Mouse (Mus musculus) hindbrain, embryonic 12.5 days (tissue): Measurements from ENCODE around the gene Spred1. TPM values are rescaled to one million over a fixed set of nuclear protein-coding genes. Genes with fewer than 3 reads are reported as not detected.

ENCODE experiments used
- ATAC-seq: fragments of 200-750 bp; cut with Nextera tagmentation; 2 replicates; pipeline ENCODE4 v1.8.0; 2017; ENCODE audit warnings: moderate TSS enrichment; ENCODE audit not compliant: low FRiP score
- H3K27ac ChIP-seq: fragments of 300-500 bp; sonication (generic); 2 replicates; pipeline ENCODE4 v1.5.1; 2016; ENCODE audit warnings: mild to moderate bottlenecking
- H3K27me3 ChIP-seq: fragments of 300-500 bp; sonication (generic); 2 replicates; pipeline ENCODE4 v1.6.1; 2016; ENCODE audit warnings: mild to moderate bottlenecking
- H3K36me3 ChIP-seq: fragments of 300-500 bp; sonication (generic); 2 replicates; pipeline ENCODE4 v1.6.1; 2016; ENCODE audit warnings: mild to moderate bottlenecking
- H3K4me1 ChIP-seq: fragments of 300-500 bp; sonication (generic); 2 replicates; pipeline ENCODE4 v1.6.1; 2016
- H3K4me2 ChIP-seq: fragments of 300-500 bp; sonication (generic); replicated peaks from 2 replicates; pipeline ENCODE4 v1.6.1; 2016; ENCODE audit warnings: mild to moderate bottlenecking
- H3K4me3 ChIP-seq: fragments of 300-500 bp; sonication (generic); 2 replicates; pipeline ENCODE4 v1.5.1; 2016; ENCODE audit warnings: mild to moderate bottlenecking
- H3K9ac ChIP-seq: fragments of 300-500 bp; sonication (generic); 2 replicates; pipeline ENCODE4 v1.6.1; 2016; ENCODE audit warnings: mild to moderate bottlenecking, moderate library complexity
- H3K9me3 ChIP-seq: fragments of 300-500 bp; sonication (generic); replicated peaks from 2 replicates; pipeline ENCODE4 v1.6.1; 2016; ENCODE audit warnings: mild to moderate bottlenecking
- WGBS: fragments of 180-500 bp; shearing (Covaris S2); methylation state at CpG from one replicate; pipeline ENCODE4 v1.1.7; 2016; 5-methylcytosine and 5-hydroxymethylcytosine counted together
- polyA plus RNA-seq: library from polyadenylated mRNA; unstranded; fragments of >200 nt; fragmentation: Nextera tagmentation; extraction: Ambion mirVana; gene quantifications from 2 replicates; pipeline ENCODE4 v1.2.1, GENCODE M21; 2016

Spred1 gene
- polyA plus RNA-seq, 1 experiment from 2014 or later, result 23.4 TPM

GRCm38 (mm10) chr2:117200869-117201338 lies 79.7 kb downstream of the Spred1 start:
- Histone ChIP-seq H3K27me3 (no peaks in the 10 kb centered on the region), H3K4me1 (peaks cover 19% of the 10 kb centered on the region), H3K36me3 (no peaks in the 10 kb centered on the region), H3K27ac (no peak overlapping the region), H3K4me2 (no peak overlapping the region), H3K9ac (no peak overlapping the region), H3K4me3 (no peak overlapping the region), H3K9me3 (no peaks in the 10 kb centered on the region)
- no peak for ATAC-seq
- 30% methylated on average over 9 of the region's 9 CpGs for WGBS

DNA sequence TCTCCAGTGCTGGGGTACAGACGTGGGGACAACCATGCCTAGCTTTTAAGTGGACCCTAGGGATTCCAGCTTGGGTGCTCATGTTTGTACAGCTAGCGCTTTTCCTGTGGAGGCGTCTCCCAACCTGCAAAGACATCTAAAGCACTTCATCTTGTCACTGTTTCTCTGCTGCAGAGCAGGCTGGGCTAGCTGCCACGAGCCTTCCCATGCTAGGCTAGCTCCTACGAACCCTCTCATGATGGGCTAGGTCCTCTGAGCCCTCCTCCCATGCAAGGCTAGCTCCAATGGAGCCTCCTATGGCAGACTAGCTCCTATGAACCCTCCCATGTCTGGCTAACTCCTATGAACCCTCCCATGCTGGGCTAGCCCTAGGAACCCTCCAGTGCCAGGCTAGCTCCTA lies 82.2 kb downstream of the Spred1 start:
- no peak overlapping the region for H3K27ac ChIP-seq
- no peak overlapping the region for H3K4me3 ChIP-seq
- no peaks in the 10 kb centered on the region for H3K27me3 ChIP-seq
- WGBS, result 68% methylated on average over 5 of the region's 5 CpGs
- no peak overlapping the region for H3K4me2 ChIP-seq
- H3K4me1 ChIP-seq, result peaks cover 19% of the 10 kb centered on the region
- H3K9me3 ChIP-seq, result no peaks in the 10 kb centered on the region
- H3K36me3 ChIP-seq, result no peaks in the 10 kb centered on the region
- no peak for ATAC-seq
- H3K9ac ChIP-seq, result no peak overlapping the region

GRCm38 (mm10) chr2:117204534-117204933 lies 83.4 kb downstream of the Spred1 start:
- WGBS, result 55% methylated on average over 3 of the region's 3 CpGs
- Histone ChIP-seq H3K4me1 (peaks cover 19% of the 10 kb centered on the region), H3K27ac (no peak overlapping the region), H3K4me2 (no peak overlapping the region), H3K27me3 (no peaks in the 10 kb centered on the region), H3K9me3 (no peaks in the 10 kb centered on the region), H3K9ac (no peak overlapping the region), H3K36me3 (no peaks in the 10 kb centered on the region), H3K4me3 (no peak overlapping the region)
- no peak for ATAC-seq

- Histone ChIP-seq H3K27me3 (no peaks in the 10 kb centered on the region), H3K9me3 (no peaks in the 10 kb centered on the region), H3K4me3 (no peak overlapping the region), H3K9ac (no peak overlapping the region), H3K36me3 (no peaks in the 10 kb centered on the region), H3K4me1 (peaks cover 16% of the 10 kb centered on the region), H3K27ac (no peak overlapping the region), H3K4me2 (no peak overlapping the region)
- no peak for ATAC-seq
- WGBS, result 72% methylated on average over 6 of the region's 6 CpGs
Observed at GRCm38 (mm10) chr2:117205066-117205465, 83.9 kb downstream of the Spred1 start.

GRCm38 (mm10) chr2:117210416-117211085 lies 89.4 kb downstream of the Spred1 start:
- Histone ChIP-seq H3K4me3 (no peak overlapping the region), H3K9ac (no peak overlapping the region), H3K9me3 (no peaks in the 10 kb centered on the region), H3K27me3 (no peaks in the 10 kb centered on the region), H3K4me1 (peaks cover 8% of the 10 kb centered on the region), H3K36me3 (no peaks in the 10 kb centered on the region), H3K4me2 (peak overlapping the region; percentile 34), H3K27ac (peak overlapping the region; percentile 41; the same call in 1 of the 2 replicates)
- WGBS, result 4% methylated on average over 6 of the region's 6 CpGs
- peak; percentile 99 for ATAC-seq

DNA sequence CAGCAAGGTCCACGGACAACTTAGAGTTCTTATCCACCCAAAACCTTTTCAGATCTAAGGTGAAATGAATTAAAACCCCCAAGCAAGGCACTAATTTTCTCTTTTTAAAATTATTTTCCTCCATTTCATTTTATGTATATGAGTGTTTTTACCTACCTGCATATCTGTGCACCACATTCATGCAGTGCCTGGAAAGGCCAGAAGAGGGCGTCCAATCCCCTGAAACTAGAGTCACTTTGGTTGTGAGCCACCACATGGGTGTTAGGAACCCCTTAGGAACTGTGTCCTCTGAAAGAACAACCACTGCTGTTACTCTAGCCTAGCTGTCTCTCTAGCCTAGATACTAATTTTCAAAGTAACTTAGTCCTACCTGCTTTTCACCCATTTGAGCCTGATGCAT lies 95.0 kb downstream of the Spred1 start:
- Histone ChIP-seq H3K27me3 (no peaks in the 10 kb centered on the region), H3K4me3 (no peak overlapping the region), H3K27ac (no peak overlapping the region), H3K36me3 (no peaks in the 10 kb centered on the region), H3K9me3 (no peaks in the 10 kb centered on the region), H3K4me1 (peaks cover 6% of the 10 kb centered on the region), H3K4me2 (no peak overlapping the region), H3K9ac (no peak overlapping the region)
- ATAC-seq, result no peak
- 58% methylated on average over 2 of the region's 2 CpGs for WGBS

DNA sequence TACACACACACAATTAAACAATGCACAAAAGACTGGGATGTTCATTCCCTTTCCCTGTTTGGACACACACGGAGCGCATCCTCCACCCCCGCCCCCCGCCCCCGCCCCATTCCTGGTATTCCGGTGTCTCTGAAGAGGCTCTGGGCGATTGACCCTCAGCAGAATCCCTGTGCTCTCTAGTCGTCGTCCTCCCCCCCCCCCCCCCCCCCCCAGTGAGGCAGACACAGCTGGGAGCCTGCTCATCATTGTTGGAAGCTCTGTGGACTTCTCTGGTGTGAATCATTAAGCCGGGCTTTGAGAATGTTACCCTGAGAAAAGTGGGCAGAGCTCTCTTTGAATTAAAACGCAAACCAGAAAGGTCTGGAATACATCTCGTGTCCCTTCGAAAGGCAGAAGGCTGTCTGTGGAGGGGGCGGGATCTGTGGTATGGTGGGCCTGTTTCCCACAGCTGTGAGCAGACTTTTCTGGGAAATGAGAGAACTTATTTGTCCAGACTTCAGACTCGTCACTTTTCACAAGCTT lies 96.6 kb downstream of the Spred1 start:
- ATAC-seq, result 0 out of 2 replicates have a peak, but pooled peaks have one; percentile 26
- Histone ChIP-seq H3K4me3 (no peak overlapping the region), H3K9ac (no peak overlapping the region), H3K9me3 (no peaks in the 10 kb centered on the region), H3K4me1 (peaks cover 6% of the 10 kb centered on the region), H3K27ac (no peak overlapping the region), H3K36me3 (no peaks in the 10 kb centered on the region), H3K4me2 (peak overlapping the region; percentile 35), H3K27me3 (no peaks in the 10 kb centered on the region)
- WGBS, result 11% methylated on average over 15 of the region's 15 CpGs

GRCm38 (mm10) chr2:117219536-117219935 lies 98.4 kb downstream of the Spred1 start:
- no peak overlapping the region for H3K4me3 ChIP-seq
- no peak overlapping the region for H3K27ac ChIP-seq
- H3K4me1 ChIP-seq, result peaks cover 6% of the 10 kb centered on the region
- H3K36me3 ChIP-seq, result no peaks in the 10 kb centered on the region
- ATAC-seq, result no peak
- no peaks in the 10 kb centered on the region for H3K27me3 ChIP-seq
- H3K9ac ChIP-seq, result no peak overlapping the region
- no peak overlapping the region for H3K4me2 ChIP-seq
- WGBS, result over 99% methylated on average over 4 of the region's 4 CpGs
- no peaks in the 10 kb centered on the region for H3K9me3 ChIP-seq

DNA sequence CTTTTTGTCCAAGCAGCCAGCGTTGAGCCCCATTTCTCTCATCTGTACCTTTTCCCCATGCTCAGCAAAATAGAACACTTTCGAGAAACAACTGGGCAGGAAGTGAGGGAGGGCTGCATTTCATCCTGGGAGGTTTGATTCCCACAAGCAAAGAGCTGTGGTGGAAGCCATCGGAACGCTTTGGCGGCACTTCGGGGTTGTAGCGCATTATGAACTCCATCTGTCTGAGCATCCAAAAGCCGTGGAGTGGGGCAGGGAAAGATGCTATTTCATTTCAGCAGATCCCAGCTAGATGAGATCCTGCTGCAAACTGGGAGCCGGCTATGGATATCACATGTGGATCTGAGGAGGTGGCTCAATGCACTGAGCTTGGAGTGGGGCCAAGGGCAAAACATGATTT lies 101.5 kb downstream of the Spred1 start:
- Histone ChIP-seq H3K27ac (no peak overlapping the region), H3K4me1 (peaks cover 5% of the 10 kb centered on the region), H3K4me2 (no peak overlapping the region), H3K9ac (no peak overlapping the region), H3K36me3 (no peaks in the 10 kb centered on the region), H3K9me3 (no peaks in the 10 kb centered on the region), H3K4me3 (no peak overlapping the region), H3K27me3 (no peaks in the 10 kb centered on the region)
- no peak for ATAC-seq
- whole genome bisulfite sequencing, result 74% methylated on average over 9 of the region's 9 CpGs

DNA sequence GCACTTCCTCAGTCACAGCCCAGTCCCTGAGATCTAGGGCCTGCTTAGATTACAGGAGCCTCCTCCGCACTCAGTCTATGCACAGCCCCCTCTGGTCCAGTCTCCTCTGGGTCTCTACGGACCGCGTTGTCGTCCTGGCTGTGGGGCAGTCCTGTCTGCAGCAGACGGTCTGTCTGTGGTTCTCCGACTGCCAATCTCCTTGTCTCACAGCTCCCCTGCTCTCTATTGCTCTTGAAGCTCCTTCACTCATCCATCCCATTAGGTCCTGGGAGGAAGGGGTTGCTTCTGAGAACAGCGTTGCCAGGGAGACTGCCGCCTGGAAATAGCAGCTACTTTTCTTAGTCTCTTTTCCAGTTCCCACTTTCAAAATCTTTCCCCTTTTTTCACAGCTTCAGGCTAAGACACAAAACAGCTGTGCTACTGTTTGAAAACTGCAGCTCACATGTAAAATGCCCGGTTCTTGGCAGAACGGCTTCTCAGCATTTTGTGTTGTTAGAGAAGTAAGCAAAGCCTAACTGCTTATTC lies 107.5 kb downstream of the Spred1 start:
- H3K4me2 ChIP-seq, result no peak overlapping the region
- H3K9me3 ChIP-seq, result no peaks in the 10 kb centered on the region
- H3K9ac ChIP-seq, result no peak overlapping the region
- peaks cover 6% of the 10 kb centered on the region; the same call in 1 of the 2 replicates for H3K4me1 ChIP-seq
- H3K36me3 ChIP-seq, result no peaks in the 10 kb centered on the region
- WGBS, result 44% methylated on average over 11 of the region's 11 CpGs
- no peak overlapping the region; the same call in 1 of the 2 replicates for H3K27ac ChIP-seq
- no peak overlapping the region for H3K4me3 ChIP-seq
- peaks cover 4% of the 10 kb centered on the region; the same call in 1 of the 2 replicates for H3K27me3 ChIP-seq
- peak; percentile 38; the same call in 1 of the 2 replicates for ATAC-seq

- Histone ChIP-seq H3K36me3 (no peaks in the 10 kb centered on the region), H3K4me3 (no peak overlapping the region), H3K27me3 (peaks cover 4% of the 10 kb centered on the region; the same call in 1 of the 2 replicates), H3K4me1 (peaks cover 6% of the 10 kb centered on the region; the same call in 1 of the 2 replicates), H3K4me2 (no peak overlapping the region), H3K9ac (no peak overlapping the region), H3K9me3 (no peaks in the 10 kb centered on the region), H3K27ac (no peak overlapping the region)
- ATAC-seq, result no peak
- 76% methylated on average over 7 of the region's 7 CpGs for WGBS
Observed at GRCm38 (mm10) chr2:117230261-117230660, 109.1 kb downstream of the Spred1 start.

GRCm38 (mm10) chr2:117231257-117231656 lies 110.1 kb downstream of the Spred1 start:
- H3K4me3 ChIP-seq, result no peak overlapping the region
- H3K4me2 ChIP-seq, result peak overlapping the region; percentile 25; the same call in 1 of the 2 replicates
- ATAC-seq, result peak; percentile 75; the same call in 1 of the 2 replicates
- H3K4me1 ChIP-seq, result peaks cover 6% of the 10 kb centered on the region; the same call in 1 of the 2 replicates
- H3K27me3 ChIP-seq, result peaks cover 4% of the 10 kb centered on the region; the same call in 1 of the 2 replicates
- 5% methylated on average over 13 of the region's 13 CpGs for WGBS
- H3K36me3 ChIP-seq, result no peaks in the 10 kb centered on the region
- H3K27ac ChIP-seq, result no peak overlapping the region
- H3K9me3 ChIP-seq, result no peaks in the 10 kb centered on the region
- H3K9ac ChIP-seq, result no peak overlapping the region
